Mouse (Mus musculus): ENCODE measurements around the gene Hdgfl2. TPM values are rescaled to one million over a fixed set of nuclear protein-coding genes. Genes with fewer than 3 reads are reported as not detected.

Hdgfl2 gene
- polyA plus RNA-seq, 1 experiment from 2014 or later = 96.8 TPM

- H3K9ac ChIP-seq (replicated peaks; ENCODE audit: low read depth, low read length) = no peak overlapping the region
- no peak overlapping the region for H3K4me2 ChIP-seq (ENCODE audit: low read depth, low read length)
- H3K4me3 ChIP-seq (ENCODE audit: low read depth, low read length) = no peak overlapping the region
- H3K27me3 ChIP-seq (ENCODE audit: control insufficient read depth, insufficient read depth, low read length) = no peaks in the 10 kb centered on the region
- WGBS = 79% methylated on average over 2 of the region's 2 CpGs
- H3K36me3 ChIP-seq (ENCODE audit: control insufficient read depth, insufficient read depth, low read length) = 0 out of 2 replicates have a peak, but pooled peaks cover 5% of the 10 kb centered on the region
- no peaks in the 10 kb centered on the region for H3K9me3 ChIP-seq (ENCODE audit: control insufficient read depth, low read length)
- no peak for ATAC-seq (ENCODE audit: low read depth)
- no peak overlapping the region for H3K27ac ChIP-seq (ENCODE audit: low read depth, low read length)
- H3K4me1 ChIP-seq (ENCODE audit: control insufficient read depth, insufficient read depth, low read length) = no peaks in the 10 kb centered on the region
Measured at GRCm38 (mm10) chr17:56107736-56108135, 28.3 kb downstream of the Hdgfl2 start.

- WGBS = 78% methylated on average over 6 of the region's 6 CpGs
Measured at GRCm38 (mm10) chr17:56108334-56109044, 29.1 kb downstream of the Hdgfl2 start.

GRCm38 (mm10) chr17:56109219-56110051 is 30.0 kb downstream of the Hdgfl2 start, which contains the start of gene Plin4:
Gene Plin4, minus strand, starts transcription at chr17:56109803.
- H3K4me3 ChIP-seq (ENCODE audit: low read depth, low read length) = no peak within 1 kb of the TSS
- H3K27ac ChIP-seq (ENCODE audit: low read depth, low read length) = no peak within 1 kb of the TSS
- no peak for ATAC-seq (ENCODE audit: low read depth)
- H3K9me3 ChIP-seq (ENCODE audit: control insufficient read depth, low read length) = no peaks in the 10 kb centered on the region
- no peaks in the 10 kb centered on the region for H3K4me1 ChIP-seq (ENCODE audit: control insufficient read depth, insufficient read depth, low read length)
- WGBS = 61% methylated on average over 10 of the region's 10 CpGs
- no peak within 1 kb of the TSS for H3K9ac ChIP-seq (replicated peaks; ENCODE audit: low read depth, low read length)
- no peaks in the 10 kb centered on the region for H3K27me3 ChIP-seq (ENCODE audit: control insufficient read depth, insufficient read depth, low read length)
- H3K36me3 ChIP-seq (ENCODE audit: control insufficient read depth, insufficient read depth, low read length) = no peaks in the 10 kb centered on the region
- H3K4me2 ChIP-seq (ENCODE audit: low read depth, low read length) = no peak within 1 kb of the TSS

More at GRCm38 (mm10) chr17:56108334-56109044, 29.1 kb downstream of the Hdgfl2 start:
- no peak for ATAC-seq (ENCODE audit: low read depth)
- H3K4me3 ChIP-seq (ENCODE audit: low read depth, low read length) = no peak overlapping the region
- no peaks in the 10 kb centered on the region for H3K4me1 ChIP-seq (ENCODE audit: control insufficient read depth, insufficient read depth, low read length)
- H3K4me2 ChIP-seq (ENCODE audit: low read depth, low read length) = no peak overlapping the region
- H3K9me3 ChIP-seq (ENCODE audit: control insufficient read depth, low read length) = no peaks in the 10 kb centered on the region
- no peak overlapping the region for H3K9ac ChIP-seq (replicated peaks; ENCODE audit: low read depth, low read length)
- H3K36me3 ChIP-seq (ENCODE audit: control insufficient read depth, insufficient read depth, low read length) = no peaks in the 10 kb centered on the region
- no peaks in the 10 kb centered on the region for H3K27me3 ChIP-seq (ENCODE audit: control insufficient read depth, insufficient read depth, low read length)
- H3K27ac ChIP-seq (ENCODE audit: low read depth, low read length) = no peak overlapping the region

- no peaks in the 10 kb centered on the region for H3K27me3 ChIP-seq (ENCODE audit: control insufficient read depth, insufficient read depth, low read length)
- no peak overlapping the region for H3K4me2 ChIP-seq (ENCODE audit: low read depth, low read length)
- H3K9ac ChIP-seq (replicated peaks; ENCODE audit: low read depth, low read length) = no peak overlapping the region
- 50% methylated on average over 4 of the region's 4 CpGs for WGBS
- no peaks in the 10 kb centered on the region for H3K9me3 ChIP-seq (ENCODE audit: control insufficient read depth, low read length)
- no peak overlapping the region for H3K27ac ChIP-seq (ENCODE audit: low read depth, low read length)
- no peak overlapping the region for H3K4me3 ChIP-seq (ENCODE audit: low read depth, low read length)
- no peak for ATAC-seq (ENCODE audit: low read depth)
- no peaks in the 10 kb centered on the region for H3K4me1 ChIP-seq (ENCODE audit: control insufficient read depth, insufficient read depth, low read length)
- H3K36me3 ChIP-seq (ENCODE audit: control insufficient read depth, insufficient read depth, low read length) = no peaks in the 10 kb centered on the region
Measured at GRCm38 (mm10) chr17:56110571-56110970, 31.1 kb downstream of the Hdgfl2 start.

GRCm38 (mm10) chr17:56111021-56111420 is 31.6 kb downstream of the Hdgfl2 start:
- Histone ChIP-seq H3K4me2 (ENCODE audit: low read depth, low read length) (no peak overlapping the region), H3K36me3 (ENCODE audit: control insufficient read depth, insufficient read depth, low read length) (no peaks in the 10 kb centered on the region), H3K4me1 (ENCODE audit: control insufficient read depth, insufficient read depth, low read length) (no peaks in the 10 kb centered on the region), H3K9ac (replicated peaks; ENCODE audit: low read depth, low read length) (no peak overlapping the region), H3K27me3 (ENCODE audit: control insufficient read depth, insufficient read depth, low read length) (no peaks in the 10 kb centered on the region), H3K27ac (ENCODE audit: low read depth, low read length) (no peak overlapping the region), H3K9me3 (ENCODE audit: control insufficient read depth, low read length) (no peaks in the 10 kb centered on the region), H3K4me3 (ENCODE audit: low read depth, low read length) (no peak overlapping the region)
- ATAC-seq (ENCODE audit: low read depth) = no peak
- WGBS = 42% methylated on average over 1 of the region's 1 CpGs

GRCm38 (mm10) chr17:56111864-56112263 is 32.4 kb downstream of the Hdgfl2 start:
- H3K27me3 ChIP-seq (ENCODE audit: control insufficient read depth, insufficient read depth, low read length) = no peaks in the 10 kb centered on the region
- ATAC-seq (ENCODE audit: low read depth) = peak; percentile 32; the same call in 1 of the 2 replicates
- H3K4me2 ChIP-seq (ENCODE audit: low read depth, low read length) = no peak overlapping the region
- 44% methylated on average over 5 of the region's 5 CpGs for WGBS
- H3K4me3 ChIP-seq (ENCODE audit: low read depth, low read length) = no peak overlapping the region
- no peak overlapping the region for H3K9ac ChIP-seq (replicated peaks; ENCODE audit: low read depth, low read length)
- no peaks in the 10 kb centered on the region for H3K9me3 ChIP-seq (ENCODE audit: control insufficient read depth, low read length)
- H3K36me3 ChIP-seq (ENCODE audit: control insufficient read depth, insufficient read depth, low read length) = no peaks in the 10 kb centered on the region
- no peaks in the 10 kb centered on the region for H3K4me1 ChIP-seq (ENCODE audit: control insufficient read depth, insufficient read depth, low read length)
- no peak overlapping the region for H3K27ac ChIP-seq (ENCODE audit: low read depth, low read length)

- no peak overlapping the region for H3K4me2 ChIP-seq (ENCODE audit: low read depth, low read length)
- no peaks in the 10 kb centered on the region for H3K27me3 ChIP-seq (ENCODE audit: control insufficient read depth, insufficient read depth, low read length)
- H3K9me3 ChIP-seq (ENCODE audit: control insufficient read depth, low read length) = no peaks in the 10 kb centered on the region
- no peak overlapping the region for H3K9ac ChIP-seq (replicated peaks; ENCODE audit: low read depth, low read length)
- WGBS = 75% methylated on average over 3 of the region's 3 CpGs
- H3K4me1 ChIP-seq (ENCODE audit: control insufficient read depth, insufficient read depth, low read length) = no peaks in the 10 kb centered on the region
- H3K27ac ChIP-seq (ENCODE audit: low read depth, low read length) = no peak overlapping the region
- peak; percentile 9; the same call in 1 of the 2 replicates for ATAC-seq (ENCODE audit: low read depth)
- H3K36me3 ChIP-seq (ENCODE audit: control insufficient read depth, insufficient read depth, low read length) = no peaks in the 10 kb centered on the region
- H3K4me3 ChIP-seq (ENCODE audit: low read depth, low read length) = no peak overlapping the region
Measured at GRCm38 (mm10) chr17:56112743-56113142, 33.3 kb downstream of the Hdgfl2 start.

GRCm38 (mm10) chr17:56116193-56116592 is 36.8 kb downstream of the Hdgfl2 start:
- Histone ChIP-seq H3K9ac (replicated peaks; ENCODE audit: low read depth, low read length) (no peak overlapping the region), H3K4me3 (ENCODE audit: low read depth, low read length) (no peak overlapping the region), H3K9me3 (ENCODE audit: control insufficient read depth, low read length) (no peaks in the 10 kb centered on the region), H3K4me1 (ENCODE audit: control insufficient read depth, insufficient read depth, low read length) (no peaks in the 10 kb centered on the region), H3K27ac (ENCODE audit: low read depth, low read length) (no peak overlapping the region), H3K27me3 (ENCODE audit: control insufficient read depth, insufficient read depth, low read length) (peaks cover 28% of the 10 kb centered on the region), H3K36me3 (ENCODE audit: control insufficient read depth, insufficient read depth, low read length) (no peaks in the 10 kb centered on the region), H3K4me2 (ENCODE audit: low read depth, low read length) (no peak overlapping the region)
- 81% methylated on average over 10 of the region's 10 CpGs for WGBS
- no peak for ATAC-seq (ENCODE audit: low read depth)

GRCm38 (mm10) chr17:56117251-56117710 is 37.8 kb downstream of the Hdgfl2 start, which contains the start of gene Plin5:
Gene Plin5, minus strand, starts transcription at chr17:56117596.
- Histone ChIP-seq H3K9ac (replicated peaks; ENCODE audit: low read depth, low read length) (no peak within 1 kb of the TSS), H3K27me3 (ENCODE audit: control insufficient read depth, insufficient read depth, low read length) (peaks cover 35% of the 10 kb centered on the region)

More at GRCm38 (mm10) chr17:56117251-56117710, 37.8 kb downstream of the Hdgfl2 start, which contains the start of gene Plin5:
- ATAC-seq (ENCODE audit: low read depth) = peak; percentile 25; the same call in 1 of the 2 replicates
- 2% methylated on average over 26 of the region's 27 CpGs for WGBS
- peaks cover 2% of the 10 kb centered on the region; the same call in 1 of the 2 replicates for H3K9me3 ChIP-seq (ENCODE audit: control insufficient read depth, low read length)
- no peak within 1 kb of the TSS for H3K27ac ChIP-seq (ENCODE audit: low read depth, low read length)
- no peaks in the 10 kb centered on the region for H3K36me3 ChIP-seq (ENCODE audit: control insufficient read depth, insufficient read depth, low read length)
- H3K4me1 ChIP-seq (ENCODE audit: control insufficient read depth, insufficient read depth, low read length) = no peaks in the 10 kb centered on the region
- H3K4me2 ChIP-seq (ENCODE audit: low read depth, low read length) = peak within 1 kb of the TSS; percentile 41
- peak within 1 kb of the TSS; percentile 18 for H3K4me3 ChIP-seq (ENCODE audit: low read depth, low read length)

Data from neural tube, embryonic 14.5 days (tissue).